Mouse (Mus musculus): Measurements from ENCODE around the gene Psmg3.

Gene Psmg3

DNA sequence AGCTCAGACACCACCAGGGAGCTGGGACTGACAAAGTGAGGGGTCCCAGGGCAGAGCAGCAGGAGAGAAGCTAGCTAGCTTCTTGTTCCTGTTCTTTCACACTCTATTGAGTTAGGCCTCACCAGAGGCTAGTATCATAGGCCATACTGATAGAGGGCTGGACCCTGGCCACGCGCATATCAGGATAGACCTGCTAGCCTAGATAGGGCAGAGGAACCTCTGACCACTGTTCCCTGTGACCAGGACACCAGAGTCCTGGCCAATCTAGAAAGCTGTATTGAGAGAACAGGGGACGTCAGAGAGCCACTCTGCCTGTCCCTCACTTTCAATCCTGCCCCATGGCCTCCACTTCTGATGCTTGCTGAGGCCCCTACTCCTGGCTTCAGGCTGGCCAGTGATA, 8.6 kb downstream of the Psmg3 start:
- in situ Hi-C loops (cut with MboI, MseI): loop anchor here in 1 of 2 experiments (10.0 kb wide), 1 partner anchor 907 kb away; the partner anchor contains the start of gene Amz1

DNA sequence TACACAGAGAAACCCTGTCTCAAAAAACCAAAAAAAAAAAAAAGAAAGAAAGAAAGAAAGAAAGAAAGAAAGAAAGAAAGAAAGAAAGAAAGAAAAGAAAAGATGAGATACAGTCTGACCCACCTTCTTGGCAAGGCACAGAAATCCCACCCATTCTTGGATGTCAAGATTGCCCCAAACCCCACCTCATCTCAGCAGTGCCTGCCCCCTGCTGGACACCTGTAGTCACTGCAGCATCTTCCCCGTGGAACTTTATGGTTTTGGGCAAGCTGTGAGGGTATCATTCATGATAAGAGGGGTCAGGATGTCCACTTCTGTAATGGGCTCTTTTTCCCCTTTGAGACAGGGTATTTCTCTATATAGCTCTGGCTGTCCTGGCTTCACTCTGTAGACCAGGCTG, 9.4 kb downstream of the Psmg3 start:
- in situ Hi-C loops (cut with MboI, MseI): loop anchor here in 1 of 2 experiments (10.0 kb wide), 1 partner anchor 908 kb away; the partner anchor contains the start of gene Amz1

DNA sequence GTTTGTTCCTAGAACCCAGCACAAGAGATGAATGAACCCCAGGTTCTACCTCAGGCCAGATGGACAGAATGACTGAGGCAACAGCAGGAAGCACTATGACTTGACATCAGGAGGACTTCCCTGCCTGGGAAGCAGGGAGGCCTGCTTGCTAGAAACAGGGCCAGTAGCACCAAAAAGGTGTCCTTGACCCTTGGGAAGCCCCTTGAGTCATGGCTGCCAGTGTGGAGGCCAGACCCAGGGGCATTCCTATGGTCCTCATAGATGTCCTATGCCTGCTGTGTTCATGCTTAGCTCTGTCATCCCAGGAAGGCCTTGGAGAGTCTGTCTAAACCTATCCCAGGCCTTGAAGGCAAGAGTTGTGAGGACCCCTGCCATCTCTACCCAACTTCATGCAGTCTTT, 10.2 kb downstream of the Psmg3 start:
- in situ Hi-C loops (cut with MboI, MseI): loop anchor here in 1 of 2 experiments (10.0 kb wide), 1 partner anchor 908 kb away; the partner anchor contains the start of gene Amz1

DNA sequence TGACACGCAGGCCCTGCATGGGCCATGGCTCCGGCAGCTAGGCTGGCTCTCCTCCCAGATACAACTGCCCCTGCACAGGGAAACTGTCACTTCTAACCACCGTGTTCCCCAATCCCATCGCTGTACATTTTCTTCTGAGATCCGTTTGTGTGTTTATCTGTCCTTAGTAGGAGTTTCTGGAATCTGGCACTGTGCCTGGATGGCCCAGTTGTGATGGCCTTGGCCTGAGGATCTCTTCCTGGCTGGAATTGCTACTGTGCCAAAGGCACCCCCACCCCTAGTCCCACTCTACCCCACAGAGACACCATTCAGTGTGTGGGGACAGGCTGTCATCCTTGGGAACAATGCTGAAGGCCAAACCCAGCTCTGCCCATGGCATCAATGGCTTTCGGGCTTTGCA, 10.7 kb downstream of the Psmg3 start:
- in situ Hi-C loops (cut with MboI, MseI): loop anchor here in 1 of 2 experiments (10.0 kb wide), 1 partner anchor 909 kb away; the partner anchor contains the start of gene Amz1

DNA sequence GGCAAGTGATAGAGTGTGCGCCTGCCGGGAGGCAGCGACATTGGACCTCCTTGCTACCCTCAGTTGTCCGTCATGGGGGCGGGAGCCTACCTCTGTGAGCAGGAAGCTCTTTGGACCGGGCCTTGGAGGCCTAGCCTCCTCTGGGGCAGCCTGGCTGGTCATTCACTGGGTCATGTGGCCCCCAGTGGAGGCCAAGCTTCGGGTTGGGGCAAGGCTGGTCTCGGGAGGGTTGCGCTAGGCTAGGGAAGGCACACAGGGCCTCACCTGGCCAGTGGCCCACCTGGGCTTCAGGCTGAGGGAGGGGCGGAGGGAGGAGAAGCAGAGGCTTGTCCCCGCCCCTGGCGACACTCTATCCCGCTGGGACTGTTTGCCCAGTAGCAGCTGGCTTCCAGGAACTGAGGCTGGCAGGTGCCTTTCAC, 12.7 kb downstream of the Psmg3 start:
- in situ Hi-C loops (cut with MboI, MseI): loop anchor here in 1 of 2 experiments (10.0 kb wide), 1 partner anchor 911 kb away; the partner anchor contains the start of gene Amz1

DNA sequence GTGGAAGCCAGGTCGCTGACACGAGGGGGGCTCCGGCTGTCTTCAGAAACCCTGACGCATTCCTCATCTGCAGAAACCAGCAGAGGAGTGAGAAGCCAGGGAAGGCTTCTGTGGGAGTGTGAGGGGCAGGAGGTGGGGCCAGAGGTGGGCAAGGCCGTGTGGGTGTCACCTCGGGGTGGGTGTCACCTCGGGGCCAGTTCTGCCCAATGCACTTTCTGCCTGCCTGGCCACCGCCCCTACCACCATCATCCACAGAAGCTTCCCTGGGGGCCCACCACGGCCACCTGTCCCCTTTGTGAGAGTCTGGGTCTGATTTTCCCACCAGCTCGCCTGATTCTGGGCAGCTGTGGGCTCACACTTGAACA, 13.6 kb downstream of the Psmg3 start:
- in situ Hi-C loops (cut with MboI, MseI): loop anchor here in 1 of 2 experiments (10.0 kb wide), 1 partner anchor 912 kb away; the partner anchor contains the start of gene Amz1

DNA sequence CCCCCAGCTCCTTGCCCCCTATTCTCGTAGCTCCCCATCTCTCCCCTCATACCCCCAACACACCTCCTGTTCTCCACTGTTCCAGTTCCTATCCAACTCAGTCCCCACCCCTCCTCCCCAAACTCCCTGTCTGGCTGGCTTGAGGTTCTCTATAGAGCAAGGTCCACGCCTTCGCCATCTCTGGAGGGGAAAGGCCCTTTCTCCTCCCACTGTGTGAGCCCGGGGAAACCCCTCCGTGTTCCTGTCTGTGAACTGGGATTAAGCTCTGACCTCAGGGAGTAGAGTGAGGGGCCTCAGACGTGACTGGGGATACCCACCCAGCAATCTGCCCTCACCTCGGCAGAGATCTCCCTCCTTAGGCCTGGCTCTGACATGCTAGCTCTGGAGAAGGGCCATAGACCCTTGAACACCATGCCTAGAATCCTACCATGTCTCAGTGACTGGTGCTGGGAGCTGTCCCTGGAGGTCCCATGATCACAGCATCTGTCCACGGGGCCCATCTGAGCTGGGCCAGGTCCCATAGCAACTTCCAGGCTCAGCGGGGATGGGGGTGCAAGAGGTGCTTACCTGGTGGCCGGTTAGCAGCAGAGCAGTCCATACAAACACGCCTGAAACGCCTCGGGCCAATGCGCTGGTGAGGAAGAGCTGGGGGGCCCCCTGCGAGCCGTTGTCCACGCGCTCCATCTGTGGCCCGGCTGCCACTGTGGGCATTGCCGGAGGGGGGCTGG, 14.1 kb downstream of the Psmg3 start:
- in situ Hi-C loops (cut with MboI, MseI): loop anchor here in 1 of 2 experiments (10.0 kb wide), 1 partner anchor 912 kb away; the partner anchor contains the start of gene Amz1

DNA sequence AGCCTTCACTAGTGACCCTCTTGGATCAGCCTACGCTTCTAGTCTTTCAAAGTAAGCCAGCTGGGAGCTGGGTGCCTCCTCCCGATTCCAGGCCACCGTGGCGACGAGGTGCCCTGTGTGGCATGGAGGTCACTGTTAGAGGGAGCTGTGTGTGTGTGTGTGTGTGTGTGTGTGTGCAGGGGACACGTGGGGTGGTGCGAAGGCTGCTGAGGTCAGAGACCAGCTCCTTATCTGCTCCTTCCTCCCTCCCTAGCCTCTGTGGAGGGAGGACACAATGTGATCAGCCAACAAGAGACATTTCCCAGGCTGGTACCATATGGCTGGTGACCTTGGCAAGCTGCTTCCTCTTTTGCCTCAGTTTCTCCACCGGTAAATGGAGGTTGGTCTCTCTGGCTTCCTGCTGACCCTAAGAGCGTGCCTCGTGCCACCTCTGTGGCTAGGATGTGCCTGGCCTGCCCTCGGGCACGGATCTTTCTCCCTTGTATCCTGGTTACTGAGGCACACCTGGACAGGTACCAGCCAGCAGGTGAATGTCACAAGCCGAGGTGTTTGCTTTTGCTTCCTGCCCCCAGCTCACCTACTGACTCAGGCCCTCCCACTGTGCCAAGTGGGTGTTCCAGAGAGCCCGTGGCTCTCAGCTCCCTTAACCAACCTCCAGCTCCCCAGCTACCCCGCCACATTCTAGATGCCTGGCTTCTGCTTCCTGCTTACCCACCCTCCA, 14.8 kb downstream of the Psmg3 start:
- in situ Hi-C loops (cut with MboI, MseI): loop anchor here in 1 of 2 experiments (10.0 kb wide), 1 partner anchor 913 kb away; the partner anchor contains the start of gene Amz1

DNA sequence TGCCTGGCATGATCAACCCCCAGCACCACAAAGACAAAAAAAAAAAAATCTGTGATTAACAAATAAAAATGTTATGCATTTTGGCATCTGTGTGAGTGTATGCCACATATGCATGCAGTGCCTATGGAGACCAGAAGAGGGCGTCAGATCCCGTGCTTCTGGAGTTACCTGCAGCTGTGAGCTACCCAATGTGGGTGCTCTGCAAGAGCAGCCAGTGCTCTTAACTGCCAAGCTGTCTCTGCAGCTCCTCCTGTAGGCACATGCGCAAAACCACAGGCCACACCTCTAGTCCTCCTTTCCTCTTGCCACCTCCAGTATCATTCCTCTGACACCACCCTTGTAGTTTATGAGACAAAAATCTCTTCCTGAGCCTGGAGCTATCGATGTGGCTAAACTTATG, 17.3 kb downstream of the Psmg3 start:
- in situ Hi-C loops (cut with MboI, MseI): no loop called here

DNA sequence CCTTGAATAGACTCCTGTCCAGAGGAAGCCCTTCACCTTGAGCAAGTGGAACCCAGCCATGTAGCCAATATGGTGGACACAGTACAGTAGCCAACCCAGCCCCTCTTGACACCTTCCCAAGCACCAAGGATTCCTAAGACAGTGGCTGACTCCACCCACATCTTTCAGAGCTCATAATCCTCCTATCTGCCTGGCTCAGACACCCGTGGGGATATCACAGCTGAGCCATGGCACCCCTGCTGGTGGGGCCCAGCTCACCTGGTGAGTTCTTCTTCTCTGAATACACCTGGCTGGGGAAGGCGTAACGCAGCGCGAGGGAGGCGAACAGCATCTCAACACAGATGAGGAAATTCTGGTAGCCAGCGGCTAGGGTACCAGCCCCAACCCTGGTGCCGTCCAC, 20.8 kb downstream of the Psmg3 start:
- in situ Hi-C loops (cut with MboI, MseI): no loop called here

DNA sequence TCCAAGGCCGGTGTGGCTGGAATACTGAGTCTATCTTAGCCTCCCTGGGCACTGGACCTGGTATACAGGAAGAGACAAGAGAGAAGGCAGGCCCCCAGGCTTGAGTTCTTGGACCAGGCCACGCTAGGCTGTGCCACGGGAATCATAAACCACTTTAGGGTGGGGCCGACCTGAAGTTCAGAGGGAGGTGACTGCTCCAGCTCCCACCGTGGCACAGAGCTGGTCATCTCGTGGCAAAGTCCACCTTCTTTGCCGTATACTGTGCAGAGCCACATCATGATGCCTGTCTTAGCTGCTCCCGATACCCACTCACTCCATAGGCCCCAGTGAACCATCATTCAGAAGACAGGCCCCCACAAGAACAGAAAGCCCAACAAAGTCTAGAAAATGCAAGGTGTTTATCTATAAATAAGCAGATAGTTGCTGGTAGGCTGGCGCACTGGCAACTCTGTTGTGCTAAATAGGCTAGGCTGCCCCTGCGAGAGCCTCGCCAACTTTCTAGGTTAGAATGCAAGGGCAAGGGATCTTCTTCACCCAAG, 22.0 kb downstream of the Psmg3 start:
- in situ Hi-C loops (cut with MboI, MseI): no loop called here

DNA sequence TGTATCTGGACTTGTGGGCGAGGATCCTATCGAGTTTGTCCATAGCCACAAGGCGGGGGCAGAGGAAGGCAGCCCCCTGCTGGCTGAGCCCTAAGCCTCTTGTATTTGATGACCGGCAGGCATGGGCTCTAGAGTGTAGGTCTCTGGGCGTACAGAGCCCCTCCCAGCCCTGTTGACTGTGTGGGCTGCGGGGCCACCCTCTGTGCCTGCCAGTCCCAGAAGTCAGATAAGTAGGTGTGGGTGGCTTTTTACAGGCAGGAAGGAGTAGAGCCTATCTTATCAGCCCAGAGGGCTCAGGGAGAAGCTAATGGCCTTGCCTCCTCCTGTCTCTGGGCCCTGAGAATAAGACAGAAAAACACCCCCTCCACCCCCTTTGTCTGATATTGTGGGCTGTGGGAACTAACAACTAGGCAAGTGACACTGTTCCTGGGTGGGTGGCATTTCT, 22.6 kb downstream of the Psmg3 start:
- in situ Hi-C loops (cut with MboI, MseI): no loop called here

DNA sequence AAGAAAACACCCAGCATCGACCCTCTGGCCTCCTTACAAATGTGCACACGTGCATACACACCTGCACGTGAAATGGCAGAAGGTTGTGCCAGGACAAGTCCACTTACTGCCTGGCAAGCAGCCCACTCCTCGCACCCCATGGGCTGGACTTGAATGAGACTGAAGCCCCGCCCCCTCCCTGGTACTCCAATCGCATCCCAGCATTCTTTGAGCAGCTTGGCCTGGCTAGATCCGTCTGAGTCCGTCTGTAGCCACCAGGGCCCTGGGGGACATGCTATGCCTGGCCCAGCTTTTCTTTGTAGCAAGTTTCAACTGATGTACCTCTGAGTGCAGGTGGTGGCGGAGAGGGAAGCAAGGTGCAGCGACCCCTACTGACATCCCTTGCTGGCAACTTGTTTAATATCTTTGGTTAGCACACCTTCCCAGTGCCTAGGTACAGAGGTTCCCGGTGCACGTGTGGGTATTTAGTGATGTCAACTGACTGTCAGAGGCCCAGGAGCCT, 23.0 kb downstream of the Psmg3 start:
- in situ Hi-C loops (cut with MboI, MseI): no loop called here

DNA sequence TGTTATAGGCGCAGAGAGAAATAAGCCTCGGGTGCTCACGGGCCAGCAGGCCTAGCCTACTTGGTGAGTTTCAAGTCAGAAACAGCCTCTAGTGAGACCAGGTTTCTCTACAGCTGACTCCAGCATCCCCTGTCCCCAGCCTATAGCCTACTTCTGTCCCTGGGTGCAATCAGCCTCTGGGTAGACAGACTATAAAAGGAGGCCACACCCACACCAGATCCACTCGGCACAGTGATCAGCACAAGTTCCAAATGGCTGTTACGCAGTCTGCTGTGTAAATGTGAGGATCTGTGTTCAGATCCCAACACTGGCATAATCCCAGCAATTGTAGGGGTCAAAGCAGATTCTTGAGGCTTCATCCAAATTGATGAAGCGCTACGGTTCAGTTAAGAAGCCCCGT, 23.5 kb downstream of the Psmg3 start:
- in situ Hi-C loops (cut with MboI, MseI): no loop called here

DNA sequence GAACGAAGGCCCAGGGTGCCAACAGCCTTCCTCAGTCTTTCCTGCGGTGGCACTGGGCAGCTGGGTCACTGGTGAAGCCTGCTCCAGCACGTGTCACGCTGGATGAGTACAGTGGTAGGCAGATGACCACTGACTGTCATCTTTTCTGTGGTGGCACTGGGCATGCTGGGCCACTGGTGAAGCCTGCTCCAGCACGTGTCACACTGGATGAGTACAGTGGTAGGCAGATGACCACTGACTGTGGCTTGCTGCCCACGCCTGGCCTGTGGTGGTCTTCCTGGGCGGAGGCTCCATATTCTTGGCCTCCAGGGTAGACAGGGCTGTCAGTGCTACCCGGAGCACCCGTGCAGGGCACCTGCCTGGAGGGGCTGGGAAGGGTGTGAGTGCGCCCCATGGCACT, 24.8 kb downstream of the Psmg3 start:
- in situ Hi-C loops (cut with MboI, MseI): no loop called here

DNA sequence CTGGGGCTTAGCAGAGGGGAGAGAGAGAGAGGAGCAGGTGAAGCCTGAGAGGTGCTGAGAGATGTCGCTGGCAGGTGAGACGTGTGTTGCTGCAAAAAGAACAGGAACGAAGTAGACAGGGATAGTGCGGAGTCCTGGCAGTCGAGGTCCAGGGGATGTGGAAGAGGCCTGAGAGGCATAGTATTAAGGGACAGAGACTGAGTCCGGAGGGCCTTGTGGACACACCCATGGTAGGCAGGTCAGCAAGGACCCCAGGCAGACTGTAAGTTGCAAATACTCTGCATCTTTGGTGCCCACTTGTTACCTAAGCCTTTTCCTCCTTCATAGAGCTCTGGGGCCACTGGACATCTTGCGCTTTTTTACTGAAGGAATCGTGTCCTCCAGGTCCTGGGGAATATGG, 25.5 kb downstream of the Psmg3 start:
- in situ Hi-C loops (cut with MboI, MseI): no loop called here

DNA sequence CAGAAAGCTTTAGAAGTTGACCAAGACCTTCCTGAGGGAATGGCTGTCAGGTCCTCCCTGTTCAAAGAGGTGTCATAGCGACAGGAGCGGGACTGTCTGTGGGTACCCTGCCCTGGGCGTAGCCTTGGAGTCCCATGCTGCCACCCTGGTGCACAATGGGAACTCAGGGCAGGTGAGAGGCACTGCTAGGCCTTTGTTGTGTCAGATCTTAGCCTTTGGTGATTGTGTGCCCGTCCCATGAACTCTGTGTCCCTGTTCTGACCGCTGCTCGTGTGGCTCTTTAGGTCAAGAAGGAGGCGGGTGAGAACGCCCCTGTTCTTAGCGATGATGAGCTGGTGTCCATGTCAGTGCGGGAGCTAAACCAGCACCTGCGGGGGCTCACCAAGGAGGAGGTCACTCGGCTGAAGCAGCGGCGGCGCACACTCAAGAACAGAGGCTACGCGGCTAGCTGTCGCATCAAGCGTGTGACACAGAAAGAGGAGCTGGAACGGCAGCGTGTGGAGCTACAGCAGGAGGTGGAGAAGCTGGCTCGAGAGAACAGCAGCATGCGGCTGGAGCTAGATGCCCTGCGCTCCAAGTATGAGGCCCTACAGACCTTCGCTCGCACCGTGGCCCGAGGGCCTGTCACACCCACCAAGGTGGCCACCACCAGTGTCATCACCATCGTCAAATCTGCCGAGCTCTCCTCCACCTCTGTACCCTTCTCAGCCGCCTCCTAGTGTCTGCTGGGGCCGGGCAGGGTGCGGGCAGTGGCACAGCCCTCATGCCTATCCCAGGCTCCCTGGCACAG, 26.7 kb downstream of the Psmg3 start:
- in situ Hi-C loops (cut with MboI, MseI): no loop called here

DNA sequence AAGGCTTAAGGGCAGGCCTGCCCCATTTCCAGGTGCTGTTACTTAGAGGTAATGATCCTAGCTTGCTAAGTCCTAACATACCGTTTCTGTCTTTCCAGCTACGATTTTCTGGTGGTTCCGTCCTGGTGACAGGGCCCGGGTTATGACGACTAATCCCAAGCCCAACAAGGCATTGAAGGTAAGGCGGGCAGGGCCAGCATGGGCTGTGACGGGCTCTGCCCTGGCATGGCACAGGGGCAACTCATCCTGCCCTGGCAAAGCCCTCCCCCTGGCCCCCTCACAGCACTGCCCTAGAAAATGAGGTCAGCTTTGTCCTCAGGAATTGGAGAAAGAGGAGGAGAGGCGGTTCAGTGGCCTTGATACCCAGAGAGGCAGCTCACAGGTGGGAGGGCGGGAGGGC, 27.6 kb downstream of the Psmg3 start:
- in situ Hi-C loops (cut with MboI, MseI): no loop called here

DNA sequence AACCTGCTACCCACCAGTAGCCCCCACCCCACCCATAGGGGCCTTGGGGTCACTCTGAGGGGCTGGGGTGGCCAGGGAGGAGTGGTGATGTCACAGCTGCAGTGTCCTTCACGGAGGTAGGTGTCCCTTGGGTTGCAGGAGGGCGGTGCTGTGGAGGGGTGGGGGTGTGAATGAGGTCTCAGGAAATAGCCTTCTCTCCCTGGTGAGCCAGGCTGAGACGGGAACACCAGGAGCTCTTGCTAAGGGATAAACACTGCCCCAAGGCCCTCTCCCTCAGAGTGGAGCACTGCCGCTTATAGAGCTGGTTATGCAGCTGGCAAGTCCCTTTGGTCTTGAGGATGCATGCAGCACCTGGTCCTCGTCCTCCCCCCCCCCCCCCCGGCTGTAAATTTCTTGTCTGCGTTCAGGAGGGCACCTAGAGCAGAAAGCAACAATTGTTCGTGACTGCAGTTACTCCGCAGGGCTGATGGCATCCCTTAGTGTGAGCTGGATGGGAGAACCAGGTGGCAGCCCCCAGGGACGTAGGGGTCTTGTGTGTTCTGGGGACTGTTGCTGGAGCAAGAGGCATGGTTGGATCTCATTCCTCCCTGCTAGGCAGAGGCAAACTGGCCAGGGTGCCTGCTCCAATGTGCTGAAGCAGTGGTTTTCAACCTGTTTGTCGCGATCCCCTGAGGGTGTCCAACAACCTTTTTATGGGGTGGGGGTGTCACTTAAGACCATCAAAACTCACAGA, 28.4 kb downstream of the Psmg3 start:
- in situ Hi-C loops (cut with MboI, MseI): no loop called here

DNA sequence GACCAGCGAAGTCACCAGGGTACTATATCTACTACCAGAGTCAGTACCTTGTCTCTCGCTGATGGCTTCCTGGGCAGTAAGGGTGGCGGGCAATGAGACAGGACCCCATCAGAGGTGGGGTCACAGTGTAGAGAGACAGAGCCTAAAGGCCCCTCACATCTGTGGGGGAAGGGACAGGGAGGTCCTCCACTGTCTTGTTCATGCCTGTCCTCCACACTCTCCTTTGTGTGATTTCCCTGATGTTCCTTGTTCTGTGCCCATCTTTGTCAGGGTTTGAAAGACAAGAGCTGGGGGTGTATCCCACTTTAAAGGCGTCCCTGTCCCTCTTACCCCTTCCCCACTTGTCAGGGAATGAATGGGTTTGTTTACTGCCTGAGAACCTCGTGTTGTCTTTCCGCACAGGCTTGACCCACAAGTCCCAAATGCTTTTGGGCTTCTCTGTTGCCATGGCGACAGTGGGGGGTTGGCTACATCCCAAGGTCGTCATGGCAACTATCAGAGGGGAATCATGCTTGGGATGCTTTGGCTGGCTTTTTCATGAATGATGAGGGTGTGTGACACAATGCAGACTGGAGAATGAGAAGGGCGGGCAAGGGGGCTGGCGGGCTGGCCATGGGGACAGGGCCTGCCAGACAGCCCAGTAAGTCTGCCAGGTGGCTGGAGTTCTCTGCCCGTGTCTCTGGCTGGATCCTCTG, 29.1 kb downstream of the Psmg3 start:
- in situ Hi-C loops (cut with MboI, MseI): no loop called here
